Comparison of ENCODE assay signal across 7 mouse cellular contexts in the genomic region with DNA sequence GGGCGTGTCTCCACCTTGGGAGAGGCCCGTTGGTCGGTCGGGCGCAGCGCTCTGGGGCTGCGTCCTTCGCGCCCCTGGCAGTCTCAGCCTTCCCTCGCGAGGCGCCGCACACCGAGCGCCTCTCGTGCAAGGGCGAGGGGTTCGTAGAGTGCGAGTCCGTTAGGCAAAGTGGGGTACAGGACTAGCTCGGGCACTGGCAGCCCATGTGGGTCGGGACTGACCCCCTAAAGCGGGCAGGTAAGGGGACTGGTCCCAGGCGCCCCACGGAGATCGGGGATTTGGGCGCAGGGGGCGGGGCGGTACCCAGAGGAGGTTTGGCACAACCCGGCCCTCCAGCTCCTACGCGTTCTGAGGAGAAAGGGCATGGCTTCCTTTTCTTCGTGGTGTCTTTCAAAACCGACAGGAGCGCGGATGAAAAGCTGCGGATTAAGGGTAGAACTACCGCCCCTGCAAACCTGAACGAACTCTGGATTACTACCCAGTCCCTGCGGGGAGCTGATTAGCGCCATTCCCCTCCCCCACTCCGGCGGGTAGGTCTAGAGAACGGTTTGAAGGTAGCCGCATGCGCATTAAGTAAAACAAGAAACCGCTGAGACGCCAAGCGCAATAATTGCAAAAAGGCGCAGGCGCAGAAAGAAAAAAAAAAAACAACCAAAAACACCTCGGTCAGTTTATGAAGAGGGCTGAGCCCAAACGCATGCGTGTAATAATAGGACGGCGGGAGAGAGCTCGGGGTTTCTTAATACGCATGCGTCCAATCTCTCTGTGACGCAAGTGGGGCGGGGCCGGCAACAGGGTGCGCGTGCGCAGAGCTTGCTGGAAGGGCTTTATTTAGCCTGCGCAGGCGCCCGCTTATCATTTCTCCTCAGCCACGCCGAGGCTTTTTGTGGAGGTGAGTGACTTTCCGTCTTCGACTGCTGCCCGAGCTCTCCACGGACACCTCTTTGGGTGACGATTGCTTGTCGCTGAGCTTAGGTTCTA. TPM values are rescaled to one million over a fixed set of nuclear protein-coding genes. Genes with fewer than 3 reads are reported as not detected.
DNase-seq lines count a peak whose midpoint lies in the region; ATAC-seq lines count a peak whose summit lies in the region.

A gene (plus strand): TSS at position 80 of the 981 bp plus-strand sequence.

- peaks cover 17% of the 10 kb centered on the region for H3K36me3 ChIP-seq in embryonic facial prominence, embryonic 12.5 days
- peaks cover 2% of the 10 kb centered on the region for H3K36me3 ChIP-seq in limb, embryonic 11.5 days (ENCODE audit: control insufficient read depth, insufficient read depth, low read length)
- peaks cover 24% of the 10 kb centered on the region for H3K36me3 ChIP-seq in midbrain, embryonic 14.5 days (ENCODE audit: control insufficient read depth, insufficient read depth, low read length)

- peak; percentile 96 for DNase-seq in adrenal gland, postnatal 25 days
- peak; percentile 100 for DNase-seq in heart, adult 11 months
- DNase-seq in kidney, adult 18-20 months = peak; percentile 99
- peak; percentile 99 for DNase-seq in limb, embryonic 11.5 days (ENCODE audit: low spot score)
- peak; percentile 99 for DNase-seq in midbrain, embryonic 14.5 days
- DNase-seq in spleen, adult 18-20 months = peak; percentile 98 to 99

- no peaks in the 10 kb centered on the region for H3K9me3 ChIP-seq in embryonic facial prominence, embryonic 12.5 days
- H3K9me3 ChIP-seq in limb, embryonic 11.5 days (ENCODE audit: control insufficient read depth, low read length) = no peaks in the 10 kb centered on the region
- no peaks in the 10 kb centered on the region for H3K9me3 ChIP-seq in midbrain, embryonic 14.5 days (ENCODE audit: control insufficient read depth, low read length)

- H3K27ac ChIP-seq in embryonic facial prominence, embryonic 12.5 days = peak within 1 kb of the TSS; percentile 99
- peak within 1 kb of the TSS; percentile 99 for H3K27ac ChIP-seq in limb, embryonic 11.5 days (replicated peaks; ENCODE audit: low read depth, low read length)
- peak within 1 kb of the TSS; percentile 98 for H3K27ac ChIP-seq in midbrain, embryonic 14.5 days (replicated peaks; ENCODE audit: low read depth, low read length)

- peaks cover 19% of the 10 kb centered on the region for H3K4me1 ChIP-seq in embryonic facial prominence, embryonic 12.5 days
- H3K4me1 ChIP-seq in limb, embryonic 11.5 days (ENCODE audit: control insufficient read depth, insufficient read depth, low read length) = peaks cover 10% of the 10 kb centered on the region
- peaks cover 30% of the 10 kb centered on the region for H3K4me1 ChIP-seq in midbrain, embryonic 14.5 days (ENCODE audit: control insufficient read depth, insufficient read depth, low read length)

- WGBS in embryonic facial prominence, embryonic 12.5 days = under 1% methylated on average over 76 of the region's 76 CpGs
- under 1% methylated on average over 76 of the region's 76 CpGs for WGBS in limb, embryonic 11.5 days
- WGBS in midbrain, embryonic 14.5 days = under 1% methylated on average over 76 of the region's 76 CpGs

- peak; percentile 89 for ATAC-seq in embryonic facial prominence, embryonic 12.5 days (ENCODE audit: insufficient number of reproducible peaks, insufficient read depth, low FRiP score, low TSS enrichment)
- peak; percentile 89 for ATAC-seq in limb, embryonic 11.5 days (ENCODE audit: insufficient number of reproducible peaks, low FRiP score, low TSS enrichment, low read depth)
- peak; percentile 91 for ATAC-seq in midbrain, embryonic 14.5 days (ENCODE audit: low FRiP score, low TSS enrichment)

- H3K9ac ChIP-seq in embryonic facial prominence, embryonic 12.5 days = peak within 1 kb of the TSS; percentile 99
- H3K9ac ChIP-seq in limb, embryonic 11.5 days (ENCODE audit: low read length) = peak within 1 kb of the TSS; percentile 99
- H3K9ac ChIP-seq in midbrain, embryonic 14.5 days (replicated peaks; ENCODE audit: low read length) = peak within 1 kb of the TSS; percentile 99

- peak within 1 kb of the TSS; percentile 96 for H3K4me3 ChIP-seq in embryonic facial prominence, embryonic 12.5 days
- peak within 1 kb of the TSS; percentile 99 for H3K4me3 ChIP-seq in limb, embryonic 11.5 days (ENCODE audit: low read depth, low read length)
- peak within 1 kb of the TSS; percentile 93 for H3K4me3 ChIP-seq in midbrain, embryonic 14.5 days (replicated peaks; ENCODE audit: low read depth, low read length)

- no peaks in the 10 kb centered on the region for H3K27me3 ChIP-seq in embryonic facial prominence, embryonic 12.5 days
- no peaks in the 10 kb centered on the region for H3K27me3 ChIP-seq in limb, embryonic 11.5 days (ENCODE audit: control insufficient read depth, insufficient read depth, low read length)
- no peaks in the 10 kb centered on the region for H3K27me3 ChIP-seq in midbrain, embryonic 14.5 days (ENCODE audit: control insufficient read depth, insufficient read depth, low read length)

- peak within 1 kb of the TSS; percentile 80 for H3K4me2 ChIP-seq in embryonic facial prominence, embryonic 12.5 days (replicated peaks)
- peak within 1 kb of the TSS; percentile 79 for H3K4me2 ChIP-seq in limb, embryonic 11.5 days (ENCODE audit: low read depth, severe bottlenecking)
- H3K4me2 ChIP-seq in midbrain, embryonic 14.5 days (ENCODE audit: low read length) = peak within 1 kb of the TSS; percentile 97

RNA-seq across cellular contexts. Expression of the gene that starts here (rescaled TPM):
- total RNA-seq in adrenal gland, postnatal 25 days (2021) = 310 and 324 TPM in 2 replicates
- 590 and 605 TPM in 2 replicates for polyA plus RNA-seq in embryonic facial prominence, embryonic 12.5 days (2016; fragmentation: Nextera tagmentation; extraction: Ambion mirVana)
- 809 and 820 TPM in 2 replicates for polyA plus RNA-seq in limb, embryonic 11.5 days (2014; fragmentation: Nextera tagmentation; extraction: Ambion mirVana)
- 539 and 584 TPM in 2 replicates for polyA plus RNA-seq in midbrain, embryonic 14.5 days (2014; fragmentation: Nextera tagmentation; extraction: Ambion mirVana)

Comparison
In these comparisons a context has a peak if more than half of its experiments do, and no peak if none do; other contexts are left out.
1. Peak in every context shown above with its lines: DNase-seq, ATAC-seq, H3K4me3 ChIP-seq and H3K27ac ChIP-seq.